Mouse (Mus musculus): ENCODE data around the gene 4930513O06Rik. TPM values are rescaled to one million over a fixed set of nuclear protein-coding genes. Genes with fewer than 3 reads are reported as not detected.

The 4930513O06Rik gene
- 0.34 TPM in 2 replicates for polyA plus RNA-seq (2012; rRNA removed)

GRCm38 (mm10) chrX:139085943-139086342 lies at the start of gene 4930513O06Rik:
TSS of gene 4930513O06Rik (plus strand) at chrX:139086243.

GRCm38 (mm10) chrX:139085077-139085476 lies 966 bp upstream of the 4930513O06Rik start, which contains the start of gene Serpina7:
TSS of gene Serpina7 (minus strand) at chrX:139085236.

Other genes starting within 250 kb of the 4930513O06Rik start
- 0.86 and 0.95 TPM in 2 replicates for gene Nrk, start 171.8 kb upstream of the 4930513O06Rik start, polyA plus RNA-seq (2012; rRNA removed)
- gene Serpina7, start 1.0 kb upstream of the 4930513O06Rik start, polyA plus RNA-seq (2012; rRNA removed) = 38.2 and 39.4 TPM in 2 replicates
- not detected in 2 replicates for gene 4933428M09Rik, start 93.0 kb downstream of the 4930513O06Rik start, polyA plus RNA-seq (2012; rRNA removed)
- gene Mum1l1, start 123.8 kb downstream of the 4930513O06Rik start, polyA plus RNA-seq (2012; rRNA removed) = 0.67 and 0.68 TPM in 2 replicates
- 0.04 and 0.06 TPM in 2 replicates for gene Trap1a, start 247.4 kb downstream of the 4930513O06Rik start, polyA plus RNA-seq (2012; rRNA removed)

All from liver, embryonic 18 days (tissue).